Mouse (Mus musculus): ENCODE data around the gene Hist1h2an. TPM values are rescaled to one million over a fixed set of nuclear protein-coding genes. Genes with fewer than 3 reads are reported as not detected.
"Not testable (repeated sequence)": the region's sequence is repeated elsewhere in the genome, so short reads cannot be mapped to it uniquely, and the experiment has no call there.

The Hist1h2an gene
- polyA plus RNA-seq, 1 experiment from 2014 or later = 2.5 TPM

DNA sequence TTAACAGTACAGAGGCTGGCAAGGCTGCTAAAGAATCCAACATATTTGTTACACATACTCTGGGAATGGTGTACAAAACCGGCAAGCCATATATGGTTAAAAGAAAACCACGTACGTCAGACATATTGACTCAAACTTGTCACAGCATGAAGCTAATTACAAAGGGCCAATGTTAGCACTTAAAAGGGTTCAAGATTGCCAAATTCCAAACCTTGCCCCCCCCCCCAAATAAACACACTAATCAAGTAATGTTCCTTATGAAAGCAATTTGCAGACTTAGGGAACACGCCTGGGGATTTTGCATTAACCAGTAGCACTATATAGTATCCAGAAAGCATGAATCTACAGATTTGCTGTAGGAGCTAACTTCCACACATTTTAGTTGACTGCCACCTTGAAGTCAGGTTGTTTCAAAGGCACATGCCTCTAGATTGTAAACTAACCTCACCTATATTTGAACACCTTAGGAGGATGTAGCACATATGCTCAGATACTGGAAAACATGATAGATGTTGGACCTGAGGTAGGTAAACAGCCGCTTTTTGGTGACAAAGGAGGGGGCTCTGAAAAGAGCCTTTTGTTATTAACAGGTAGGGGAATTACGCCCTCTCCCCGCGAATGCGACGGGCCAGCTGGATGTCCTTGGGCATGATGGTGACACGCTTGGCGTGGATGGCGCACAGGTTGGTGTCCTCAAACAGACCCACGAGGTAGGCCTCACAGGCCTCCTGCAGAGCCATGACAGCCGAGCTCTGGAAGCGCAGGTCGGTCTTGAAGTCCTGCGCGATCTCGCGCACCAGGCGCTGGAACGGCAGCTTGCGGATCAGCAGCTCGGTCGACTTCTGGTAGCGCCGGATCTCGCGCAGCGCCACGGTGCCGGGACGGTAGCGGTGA, 4.4 kb downstream of the Hist1h2an start:
- H3K4me2 ChIP-seq (replicated peaks) = peak overlapping the region; percentile 65
- under 1% methylated on average over 14 of the region's 35 CpGs for WGBS
- ATAC-seq (ENCODE audit: insufficient number of reproducible peaks, low FRiP score, low TSS enrichment, low read depth) = not testable (repeated sequence)

DNA sequence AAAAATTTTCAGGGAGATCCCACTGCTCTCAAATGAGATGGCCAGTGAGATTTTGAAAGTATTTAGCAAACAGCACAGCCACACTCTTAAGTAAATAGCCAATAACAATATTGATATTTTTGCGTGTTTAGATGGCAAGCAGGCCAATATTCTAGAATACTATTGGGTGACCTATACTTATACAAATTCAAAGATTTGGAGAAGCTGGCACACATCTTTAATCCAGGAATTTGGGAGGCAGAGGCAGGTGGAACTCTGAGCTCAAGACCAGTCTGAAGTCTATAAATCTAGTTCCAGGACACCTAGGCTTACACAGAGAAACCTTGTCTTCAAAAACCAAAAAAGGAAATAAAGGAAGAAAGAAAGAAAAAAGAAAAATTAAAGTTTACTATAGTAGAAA, 5.4 kb downstream of the Hist1h2an start:
- ATAC-seq (ENCODE audit: insufficient number of reproducible peaks, low FRiP score, low TSS enrichment, low read depth) = no peak

More for the DNA sequence above, 4.4 kb downstream of the Hist1h2an start:
- not testable (repeated sequence) for H3K27me3 ChIP-seq; H3K9me3 ChIP-seq (replicated peaks); H3K36me3 ChIP-seq
- H3K4me1 ChIP-seq = peaks cover 43% of the 10 kb centered on the region
- H3K27ac ChIP-seq (replicated peaks) = peak overlapping the region; percentile 86
- peak overlapping the region; percentile 44 for H3K4me3 ChIP-seq (replicated peaks)
- H3K9ac ChIP-seq = peak overlapping the region; percentile 29; the same call in 1 of the 2 replicates

DNA sequence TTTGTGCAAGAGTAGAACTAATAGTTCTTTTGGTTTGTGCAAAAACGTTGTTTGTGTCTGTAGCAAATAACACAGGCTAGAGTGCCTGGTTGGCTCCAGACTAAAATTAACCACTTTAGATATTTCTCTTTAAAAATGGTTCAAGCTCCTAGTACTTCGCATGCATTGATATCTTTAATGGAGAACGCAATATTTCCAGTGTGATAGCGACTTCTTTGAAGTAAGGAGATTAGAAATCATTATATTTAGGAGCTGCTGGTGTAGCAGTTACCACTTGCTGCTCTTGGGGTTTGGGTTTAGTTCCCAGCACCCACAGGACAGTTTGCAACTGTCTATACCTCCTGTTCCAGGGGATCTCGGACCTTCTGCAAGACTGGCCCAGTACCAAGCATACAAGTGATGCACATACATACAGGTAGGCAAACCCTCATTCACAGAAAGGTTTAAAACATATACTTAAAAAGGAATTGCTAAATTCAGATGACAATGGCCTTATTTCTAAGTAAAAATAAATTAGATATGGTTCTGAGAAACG, 5.9 kb downstream of the Hist1h2an start:
- Histone ChIP-seq H3K9ac (no peak overlapping the region), H3K27ac (replicated peaks) (peak overlapping the region; percentile 95), H3K4me1 (peaks cover 41% of the 10 kb centered on the region), H3K4me2 (replicated peaks) (peak overlapping the region; percentile 93), H3K27me3 (no peaks in the 10 kb centered on the region), H3K4me3 (replicated peaks) (peak overlapping the region; percentile 57), H3K36me3 (no peaks in the 10 kb centered on the region), H3K9me3 (replicated peaks) (no peaks in the 10 kb centered on the region)
- ATAC-seq (ENCODE audit: insufficient number of reproducible peaks, low FRiP score, low TSS enrichment, low read depth) = no peak
- 34% methylated on average over 6 of the region's 6 CpGs for WGBS

More for the DNA sequence above, 5.4 kb downstream of the Hist1h2an start:
- no peak overlapping the region for H3K4me3 ChIP-seq (replicated peaks)
- no peak overlapping the region for H3K4me2 ChIP-seq (replicated peaks)
- no peaks in the 10 kb centered on the region for H3K9me3 ChIP-seq (replicated peaks)
- H3K36me3 ChIP-seq = no peaks in the 10 kb centered on the region
- peak overlapping the region; percentile 51; the same call in 1 of the 2 replicates for H3K27ac ChIP-seq (replicated peaks)
- no peak overlapping the region for H3K9ac ChIP-seq
- H3K4me1 ChIP-seq = peaks cover 43% of the 10 kb centered on the region
- no peaks in the 10 kb centered on the region for H3K27me3 ChIP-seq
- 84% methylated on average over 1 of the region's 1 CpGs for WGBS

- Histone ChIP-seq H3K4me3 (replicated peaks) (peak within 1 kb of the TSS; percentile 57), H3K4me2 (replicated peaks) (peak within 1 kb of the TSS; percentile 93), H3K9ac (peak within 1 kb of the TSS; percentile 69), H3K4me1 (peaks cover 37% of the 10 kb centered on the region), H3K9me3 (replicated peaks) (no peaks in the 10 kb centered on the region), H3K27me3 (no peaks in the 10 kb centered on the region), H3K27ac (replicated peaks) (peak within 1 kb of the TSS; percentile 95), H3K36me3 (no peaks in the 10 kb centered on the region)
- under 1% methylated on average over 44 of the region's 44 CpGs for WGBS
- ATAC-seq (ENCODE audit: insufficient number of reproducible peaks, low FRiP score, low TSS enrichment, low read depth) = peak; percentile 53; the same call in 1 of the 2 replicates
Measured at GRCm38 (mm10) chr13:21779767-21780731, 7.0 kb downstream of the Hist1h2an start, which contains the start of gene Hist1h1b. TSS of gene Hist1h1b (minus strand) at chr13:21780625.

- no peaks in the 10 kb centered on the region for H3K36me3 ChIP-seq
- peak overlapping the region; percentile 93 for H3K4me2 ChIP-seq (replicated peaks)
- H3K27me3 ChIP-seq = no peaks in the 10 kb centered on the region
- peak overlapping the region; percentile 69 for H3K9ac ChIP-seq
- peak overlapping the region; percentile 57 for H3K4me3 ChIP-seq (replicated peaks)
- WGBS = 3% methylated on average over 33 of the region's 33 CpGs
- H3K27ac ChIP-seq (replicated peaks) = peak overlapping the region; percentile 95
- ATAC-seq (ENCODE audit: insufficient number of reproducible peaks, low FRiP score, low TSS enrichment, low read depth) = peak; percentile 88
- peaks cover 32% of the 10 kb centered on the region for H3K4me1 ChIP-seq
- H3K9me3 ChIP-seq (replicated peaks) = no peaks in the 10 kb centered on the region
Measured at GRCm38 (mm10) chr13:21778814-21779766, 7.9 kb downstream of the Hist1h2an start.

DNA sequence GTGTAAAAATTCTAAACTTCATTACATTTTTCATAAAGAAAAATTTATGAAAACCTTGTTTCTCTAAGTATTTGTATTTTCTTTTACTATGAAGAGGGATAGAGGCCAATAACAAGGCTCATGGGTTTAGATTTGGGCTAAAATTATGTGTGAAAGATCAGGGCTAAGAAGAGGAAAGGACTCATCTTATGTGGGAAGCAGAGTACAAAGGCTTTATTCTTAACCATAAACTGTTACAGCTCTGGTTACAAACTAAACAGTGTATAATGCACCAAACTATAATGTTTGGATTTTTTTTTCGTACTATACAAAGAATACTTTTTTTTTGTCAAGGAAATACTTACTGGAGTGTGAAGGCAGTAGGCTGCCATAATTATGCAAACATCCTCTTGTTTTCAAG, 31.3 kb downstream of the Hist1h2an start:
- no peak overlapping the region for H3K4me2 ChIP-seq (replicated peaks)
- no peak for ATAC-seq (ENCODE audit: insufficient number of reproducible peaks, low FRiP score, low TSS enrichment, low read depth)
- H3K36me3 ChIP-seq = no peaks in the 10 kb centered on the region
- WGBS = 63% methylated on average over 1 of the region's 1 CpGs
- H3K9me3 ChIP-seq (replicated peaks) = no peaks in the 10 kb centered on the region
- H3K4me3 ChIP-seq (replicated peaks) = no peak overlapping the region
- H3K27me3 ChIP-seq = no peaks in the 10 kb centered on the region
- H3K9ac ChIP-seq = no peak overlapping the region
- no peak overlapping the region for H3K27ac ChIP-seq (replicated peaks)
- peaks cover 11% of the 10 kb centered on the region for H3K4me1 ChIP-seq

GRCm38 (mm10) chr13:21754294-21755001, 32.6 kb downstream of the Hist1h2an start:
- under 1% methylated on average over 26 of the region's 26 CpGs for WGBS
- not testable (repeated sequence) for H3K36me3 ChIP-seq
- H3K9ac ChIP-seq = peak overlapping the region; percentile 18; the same call in 1 of the 2 replicates

DNA sequence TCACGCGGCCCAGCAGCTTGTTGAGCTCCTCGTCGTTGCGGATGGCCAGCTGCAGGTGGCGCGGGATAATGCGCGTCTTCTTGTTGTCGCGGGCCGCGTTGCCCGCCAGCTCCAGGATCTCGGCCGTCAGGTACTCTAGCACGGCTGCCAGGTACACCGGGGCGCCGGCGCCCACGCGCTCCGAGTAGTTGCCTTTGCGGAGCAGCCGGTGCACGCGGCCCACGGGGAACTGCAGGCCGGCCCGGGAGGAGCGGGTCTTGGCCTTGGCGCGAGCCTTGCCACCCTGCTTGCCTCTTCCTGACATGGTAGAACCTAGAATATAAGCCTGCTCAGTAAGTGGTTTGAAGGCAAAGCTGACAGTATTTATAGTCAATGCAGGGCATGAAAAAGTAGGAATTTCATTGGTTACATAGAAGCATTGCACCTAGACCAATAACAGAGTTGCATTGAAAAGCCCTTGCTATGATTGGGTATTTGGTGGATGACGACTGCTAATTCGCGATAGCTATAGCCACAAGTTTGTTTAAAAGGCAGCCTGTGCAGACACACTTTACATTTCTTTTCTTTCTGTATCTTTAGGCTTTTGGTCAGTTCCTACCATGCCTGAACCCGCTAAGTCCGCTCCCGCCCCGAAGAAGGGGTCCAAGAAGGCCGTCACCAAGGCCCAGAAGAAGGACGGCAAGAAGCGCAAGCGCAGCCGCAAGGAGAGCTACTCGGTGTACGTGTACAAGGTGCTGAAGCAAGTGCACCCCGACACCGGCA, 33.3 kb downstream of the Hist1h2an start, which contains the start of the genes Hist1h2ak and Hist1h2bn:
Gene Hist1h2ak, minus strand, starts transcription at position 304 of the 762 bp plus-strand sequence.
Gene Hist1h2bn, plus strand, starts transcription at position 600 of the 762 bp plus-strand sequence.
- H3K36me3 ChIP-seq; H3K27me3 ChIP-seq; H3K9me3 ChIP-seq (replicated peaks): not testable (repeated sequence)
- WGBS = under 1% methylated on average over 49 of the region's 50 CpGs
- H3K4me3 ChIP-seq (replicated peaks) = peak within 1 kb of the TSS; percentile 48
- peak within 1 kb of the TSS; percentile 18 for H3K9ac ChIP-seq
- H3K4me2 ChIP-seq (replicated peaks) = peak within 1 kb of the TSS; percentile 64
- H3K4me1 ChIP-seq = peaks cover 15% of the 10 kb centered on the region
- peak; percentile 93 for ATAC-seq (ENCODE audit: insufficient number of reproducible peaks, low FRiP score, low TSS enrichment, low read depth)
- H3K27ac ChIP-seq (replicated peaks) = peak within 1 kb of the TSS; percentile 92

More at GRCm38 (mm10) chr13:21754294-21755001, 32.6 kb downstream of the Hist1h2an start:
- Histone ChIP-seq H3K4me1 (peaks cover 13% of the 10 kb centered on the region), H3K27ac (replicated peaks) (peak overlapping the region; percentile 92), H3K4me2 (replicated peaks) (peak overlapping the region; percentile 64), H3K4me3 (replicated peaks) (peak overlapping the region; percentile 48)
- not testable (repeated sequence) for H3K9me3 ChIP-seq (replicated peaks); ATAC-seq (ENCODE audit: insufficient number of reproducible peaks, low FRiP score, low TSS enrichment, low read depth); H3K27me3 ChIP-seq

GRCm38 (mm10) chr13:21753051-21753523, 33.9 kb downstream of the Hist1h2an start:
- peak overlapping the region; percentile 92 for H3K27ac ChIP-seq (replicated peaks)
- 1% methylated on average over 10 of the region's 10 CpGs for WGBS
- peaks cover 15% of the 10 kb centered on the region for H3K4me1 ChIP-seq
- no peak for ATAC-seq (ENCODE audit: insufficient number of reproducible peaks, low FRiP score, low TSS enrichment, low read depth)
- H3K4me3 ChIP-seq (replicated peaks) = peak overlapping the region; percentile 48
- H3K36me3 ChIP-seq = no peaks in the 10 kb centered on the region
- H3K9me3 ChIP-seq (replicated peaks) = no peaks in the 10 kb centered on the region
- H3K27me3 ChIP-seq = no peaks in the 10 kb centered on the region
- H3K4me2 ChIP-seq (replicated peaks) = peak overlapping the region; percentile 64
- peak overlapping the region; percentile 15; the same call in 1 of the 2 replicates for H3K9ac ChIP-seq
